Mouse (Mus musculus) MEL (cell line): ENCODE measurements around the gene Corin. TPM values are rescaled to one million over a fixed set of nuclear protein-coding genes. Genes with fewer than 3 reads are reported as not detected.

Experiments used
- DNase-seq: peaks from one replicate; pipeline ENCODE4 v3.0.0; 2011; ENCODE audit warnings: low read depth, low spot score
- H3K27ac ChIP-seq: 2 replicates; pipeline ENCODE4 v1.5.1; 2012; ENCODE audit warnings: low read depth, mild to moderate bottlenecking, control low read depth, low read length, moderate library complexity; ENCODE audit not compliant: control insufficient read depth
- H3K27me3 ChIP-seq, 2 experiments: fragments of 150-350 bp in 1 of 2; sonication (generic) in 1 of 2; 2 replicates each; pipeline ENCODE4 v1.6.1; 2012; ENCODE audit warnings: low read length in 2 of 2, mild to moderate bottlenecking in 2 of 2, improper control_type of control experiment in 1 of 2, moderate library complexity in 1 of 2; ENCODE audit not compliant: insufficient read depth in 2 of 2, control insufficient read depth in 1 of 2
- H3K36me3 ChIP-seq, 2 experiments: 2 replicates each; pipeline ENCODE4 v1.6.1; 2012 to 2014; ENCODE audit warnings: low read length in 2 of 2, improper control_type of control experiment in 1 of 2, inconsistent platforms in 1 of 2, mild to moderate bottlenecking in 1 of 2; ENCODE audit not compliant: insufficient read depth in 2 of 2, control insufficient read depth in 1 of 2
- H3K4me1 ChIP-seq, 2 experiments: fragments of 150-350 bp in 1 of 2; sonication (generic) in 1 of 2; 2 replicates each; pipeline ENCODE4 v1.6.1; 2012; ENCODE audit warnings: low read length in 2 of 2, improper control_type of control experiment in 1 of 2, mild to moderate bottlenecking in 1 of 2; ENCODE audit not compliant: insufficient read depth in 2 of 2, control insufficient read depth in 1 of 2
- H3K4me3 ChIP-seq, 2 experiments: fragments of 150-350 bp in 1 of 2; sonication (generic) in 1 of 2; 2 replicates each; pipeline ENCODE4 v1.5.1; 2012; ENCODE audit warnings: low read depth in 2 of 2, low read length in 2 of 2, mild to moderate bottlenecking in 2 of 2, moderate library complexity in 2 of 2, control low read depth in 1 of 2, improper control_type of control experiment in 1 of 2; ENCODE audit not compliant: control insufficient read depth in 1 of 2, insufficient read depth in 1 of 2
- H3K79me2 ChIP-seq: 2 replicates; pipeline ENCODE4 v1.6.1; 2012; ENCODE audit warnings: mild to moderate bottlenecking, low read length, moderate library complexity; ENCODE audit not compliant: control insufficient read depth, poor library complexity, insufficient read depth
- H3K9ac ChIP-seq: 2 replicates; pipeline ENCODE4 v1.6.1; 2012; ENCODE audit warnings: low read depth, mild to moderate bottlenecking, control low read depth, low read length, moderate library complexity; ENCODE audit not compliant: control insufficient read depth, poor library complexity, severe bottlenecking
- H3K9me3 ChIP-seq: fragments of 150-350 bp; sonication (generic); replicated peaks from 2 replicates; pipeline ENCODE4 v1.6.1; 2012; ENCODE audit warnings: mild to moderate bottlenecking, low read length, improper control_type of control experiment, moderate library complexity; ENCODE audit not compliant: insufficient read depth
- CHD1 ChIP-seq: IDR thresholded peaks from 2 replicates; pipeline ENCODE4 v1.6.1; 2012; ENCODE audit warnings: low read depth, mild to moderate bottlenecking, inconsistent platforms, low read length, improper control_type of control experiment
- CHD2 ChIP-seq: IDR thresholded peaks from 2 replicates; pipeline ENCODE4 v1.6.1; 2011; ENCODE audit warnings: low read length, improper control_type of control experiment
- CTCF ChIP-seq, 3 experiments: IDR thresholded peaks in 2 of 3; conservative IDR thresholded peaks in 1 of 3; 2 replicates each; pipeline ENCODE4 v1.5.1; 2011 to 2012; ENCODE audit warnings: low read length in 3 of 3, low read depth in 2 of 3, mild to moderate bottlenecking in 2 of 3, improper control_type of control experiment in 1 of 3, inconsistent platforms in 1 of 3, mixed read lengths in 1 of 3, moderate library complexity in 1 of 3; ENCODE audit not compliant: control insufficient read depth in 1 of 3, insufficient read depth in 1 of 3, poor library complexity in 1 of 3, severe bottlenecking in 1 of 3
- E2F4 ChIP-seq: IDR thresholded peaks from 2 replicates; pipeline ENCODE4 v1.6.1; 2011; ENCODE audit warnings: low read depth, low read length, improper control_type of control experiment, borderline replicate concordance
- ELF1 ChIP-seq: IDR thresholded peaks from 2 replicates; pipeline ENCODE4 v1.6.1; 2014; ENCODE audit warnings: low read depth, mild to moderate bottlenecking, inconsistent platforms, low read length, improper control_type of control experiment, moderate library complexity
- GABPA ChIP-seq: IDR thresholded peaks from 2 replicates; pipeline ENCODE4 v1.6.1; 2012; ENCODE audit warnings: low read depth, mild to moderate bottlenecking, inconsistent platforms, low read length, improper control_type of control experiment, moderate library complexity
- MAX ChIP-seq: IDR thresholded peaks from 2 replicates; pipeline ENCODE4 v1.6.1; 2011; ENCODE audit warnings: low read length, improper control_type of control experiment
- MAZ ChIP-seq: IDR thresholded peaks from 2 replicates; pipeline ENCODE4 v1.6.1; 2012; ENCODE audit warnings: low read depth, mild to moderate bottlenecking, inconsistent platforms, low read length, improper control_type of control experiment
- MEF2A ChIP-seq: IDR thresholded peaks from 2 replicates; pipeline ENCODE4 v1.6.1; 2014; ENCODE audit warnings: low read depth, mild to moderate bottlenecking, inconsistent platforms, low read length, improper control_type of control experiment; ENCODE audit not compliant: poor library complexity, insufficient replicate concordance, severe bottlenecking; ENCODE audit errors: extremely low read depth
- MXI1 ChIP-seq: IDR thresholded peaks from 2 replicates; pipeline ENCODE4 v1.6.1; 2011; ENCODE audit warnings: mild to moderate bottlenecking, low read depth, low read length, improper control_type of control experiment
- MYB ChIP-seq: IDR thresholded peaks from 2 replicates; pipeline ENCODE4 v1.6.1; 2011; ENCODE audit warnings: mild to moderate bottlenecking, low read depth, low read length, improper control_type of control experiment
- MYC ChIP-seq: IDR thresholded peaks from 2 replicates; pipeline ENCODE4 v1.6.1; 2011; ENCODE audit warnings: low read depth, mild to moderate bottlenecking, low read length, improper control_type of control experiment, moderate library complexity
- NELFE ChIP-seq: IDR thresholded peaks from 2 replicates; pipeline ENCODE4 v1.6.1; 2011; ENCODE audit warnings: low read depth, low read length, improper control_type of control experiment
- NRF1 ChIP-seq: IDR thresholded peaks from 2 replicates; pipeline ENCODE4 v1.6.1; 2014; ENCODE audit warnings: low read depth, mild to moderate bottlenecking, inconsistent platforms, low read length, improper control_type of control experiment, moderate library complexity; ENCODE audit not compliant: poor library complexity, insufficient read depth, severe bottlenecking
- POLR2AphosphoS5 ChIP-seq: IDR thresholded peaks from 2 replicates; pipeline ENCODE4 v1.6.1; 2012; ENCODE audit warnings: low read depth, borderline replicate concordance, mild to moderate bottlenecking, inconsistent platforms, low read length, moderate library complexity, mixed read lengths
- RAD21 ChIP-seq: IDR thresholded peaks from 2 replicates; pipeline ENCODE4 v1.6.1; 2011; ENCODE audit warnings: mild to moderate bottlenecking, low read depth, low read length, improper control_type of control experiment
- RCOR1 ChIP-seq: IDR thresholded peaks from 2 replicates; pipeline ENCODE4 v1.6.1; 2012; ENCODE audit warnings: low read depth, mild to moderate bottlenecking, inconsistent platforms, low read length, improper control_type of control experiment
- SIN3A ChIP-seq: IDR thresholded peaks from 2 replicates; pipeline ENCODE4 v1.6.1; 2012; ENCODE audit warnings: low read length, improper control_type of control experiment, inconsistent platforms
- SMC3 ChIP-seq: IDR thresholded peaks from 2 replicates; pipeline ENCODE4 v1.6.1; 2011; ENCODE audit warnings: low read depth, low read length, improper control_type of control experiment
- TAL1 ChIP-seq: IDR thresholded peaks from 2 replicates; pipeline ENCODE4 v1.6.1; 2012; ENCODE audit warnings: mild to moderate bottlenecking, inconsistent platforms, low read length, moderate library complexity, mixed read lengths
- TBP ChIP-seq: IDR thresholded peaks from 2 replicates; pipeline ENCODE4 v1.8.0; 2011; ENCODE audit warnings: low read depth, low read length, improper control_type of control experiment
- UBTF ChIP-seq: IDR thresholded peaks from 2 replicates; pipeline ENCODE4 v1.6.1; 2012; ENCODE audit warnings: low read depth, mild to moderate bottlenecking, inconsistent platforms, low read length, improper control_type of control experiment, moderate library complexity, borderline replicate concordance; ENCODE audit not compliant: insufficient read depth
- USF1 ChIP-seq: IDR thresholded peaks from 2 replicates; pipeline ENCODE4 v1.6.1; 2014; ENCODE audit warnings: low read depth, mild to moderate bottlenecking, inconsistent platforms, low read length, improper control_type of control experiment, moderate library complexity
- ZC3H11A ChIP-seq: IDR thresholded peaks from 2 replicates; pipeline ENCODE4 v1.6.1; 2012; ENCODE audit warnings: low read depth, mild to moderate bottlenecking, inconsistent platforms, low read length, improper control_type of control experiment
- ZKSCAN1 ChIP-seq: IDR thresholded peaks from 2 replicates; pipeline ENCODE4 v1.6.1; 2012; ENCODE audit warnings: low read depth, mild to moderate bottlenecking, inconsistent platforms, low read length, improper control_type of control experiment, moderate library complexity
- ZNF384 ChIP-seq: IDR thresholded peaks from 2 replicates; pipeline ENCODE4 v1.6.1; 2012; ENCODE audit warnings: low read depth, mild to moderate bottlenecking, inconsistent platforms, low read length, improper control_type of control experiment
- polyA plus RNA-seq, 2 experiments: library from polyadenylated mRNA; stranded (reverse) in 1 of 2; unstranded in 1 of 2; fragments of >175 nt in 1 of 2; fragments of >200 nt in 1 of 2; gene quantifications; 2 replicates each; pipeline versions ENCODE4 v1.2.1 to v1.2.4; 2012; ENCODE audit warnings: low replicate concordance in 2 of 2, low read depth in 1 of 2; ENCODE audit not compliant: insufficient read length in 2 of 2, insufficient read depth in 1 of 2, missing spikeins in 1 of 2
- total RNA-seq: library from RNA; depleted of rRNA; stranded (reverse); fragments of 300-350 nt; gene quantifications from 2 replicates; pipeline ENCODE4 v1.2.3, GENCODE M21; 2012; rRNA removed

Gene Corin
- not detected in 2 replicates for total RNA-seq
- not detected for polyA plus RNA-seq

DNA sequence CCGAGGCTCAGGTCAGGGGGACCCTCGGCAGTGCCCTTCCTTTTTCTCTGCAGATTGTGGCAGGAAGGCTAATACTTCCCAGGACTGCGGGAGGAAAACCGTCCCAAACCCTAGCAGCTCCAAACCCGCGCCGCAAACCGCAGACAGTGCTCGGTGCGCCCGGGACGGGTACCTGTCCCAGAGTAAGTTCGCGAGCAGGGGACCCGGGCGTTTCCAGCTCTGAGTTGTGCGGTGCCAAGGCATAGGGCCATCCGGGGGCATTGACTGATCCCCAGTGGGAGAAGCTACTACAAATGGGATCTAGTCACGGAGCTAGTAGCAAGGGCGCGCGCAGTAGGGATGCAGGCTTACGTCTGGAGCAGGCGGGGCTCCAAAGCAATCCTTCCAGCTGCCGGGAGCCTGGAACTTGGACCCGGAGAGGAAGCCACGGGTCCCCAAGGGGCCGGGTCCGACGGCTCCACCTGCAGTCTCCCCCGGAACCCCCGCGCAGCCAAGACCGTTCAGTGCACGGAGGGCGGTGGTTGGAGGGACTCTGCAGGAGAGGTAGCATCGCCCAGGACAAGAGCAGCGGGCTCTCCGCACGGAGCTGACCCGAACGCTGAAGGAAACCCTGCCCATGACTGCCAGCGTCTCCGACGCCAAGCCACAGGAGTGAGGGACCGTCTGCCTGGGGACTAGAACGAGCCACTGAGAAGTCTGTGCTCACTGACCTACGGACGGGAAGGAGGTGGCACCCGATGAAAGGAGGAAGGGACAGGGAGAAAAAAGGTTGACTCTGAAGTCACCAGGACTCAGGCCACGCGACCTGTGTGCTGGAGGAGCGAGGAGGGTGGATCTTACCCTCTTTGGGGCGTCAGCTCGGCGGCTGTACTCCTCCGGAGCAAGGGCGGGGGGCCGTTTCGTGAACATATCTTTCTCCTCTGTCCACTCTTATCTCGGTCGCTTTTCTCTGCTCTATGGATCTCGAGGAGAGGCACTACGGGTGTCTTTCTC lies at the start of gene Corin:
Gene Corin (minus strand): TSS at position 943 of the 993 bp plus-strand sequence.
- DNase-seq = no peak
- TF ChIP-seq ZC3H11A (no peak), MYC (no peak), RCOR1 (no peak), TAL1 (no peak), CHD1 (no peak), SIN3A (no peak), NRF1 (no peak), MEF2A (no peak), ELF1 (no peak), MXI1 (no peak)
- TF ChIP-seq, all 39 proteins: peak for 0
- no peaks in the 10 kb centered on the region; a peak in 1 of 4 replicates for H3K27me3 ChIP-seq
- H3K27ac ChIP-seq = no peak within 1 kb of the TSS
- H3K4me3 ChIP-seq = no peak within 1 kb of the TSS
- no peak within 1 kb of the TSS for H3K9ac ChIP-seq
- no peaks in the 10 kb centered on the region for H3K9me3 ChIP-seq
- peaks cover 0 to 2% of the 10 kb centered on the region in 2 experiments; a peak in 1 of 4 replicates for H3K4me1 ChIP-seq
- no peaks in the 10 kb centered on the region for H3K79me2 ChIP-seq
- no peaks in the 10 kb centered on the region for H3K36me3 ChIP-seq

- peaks cover 2 to 24% of the 10 kb centered on the region in 2 experiments; a peak in 3 of 4 replicates for H3K36me3 ChIP-seq
- no peak overlapping the region for H3K9ac ChIP-seq
- H3K4me1 ChIP-seq = no peaks in the 10 kb centered on the region; a peak in 1 of 4 replicates
- H3K79me2 ChIP-seq = no peaks in the 10 kb centered on the region
- H3K27me3 ChIP-seq = no peaks in the 10 kb centered on the region
- no peak overlapping the region for H3K4me3 ChIP-seq
- DNase-seq = no peak
- H3K27ac ChIP-seq = no peak overlapping the region
- TF ChIP-seq NRF1 (no peak), MYB (no peak), MAZ (no peak), ZKSCAN1 (no peak), SMC3 (no peak), MAX (no peak), E2F4 (no peak), ZC3H11A (no peak), USF1 (no peak), POLR2AphosphoS5 (no peak), NELFE (no peak), RCOR1 (no peak), GABPA (no peak), RAD21 (no peak), UBTF (no peak), TBP (no peak), TAL1 (no peak), CHD2 (no peak), ZNF384 (no peak), CTCF (IDR thresholded peaks at IDR 0.05 in 2 of 3, conservative IDR thresholded peaks at IDR 0.05 in 1 of 3; ENCODE audit: control insufficient read depth in 1 of 3, insufficient read depth in 1 of 3, low read depth in 2 of 3, low read length in 3 of 3, poor library complexity in 1 of 3, severe bottlenecking in 1 of 3) (no peak)
- no peaks in the 10 kb centered on the region for H3K9me3 ChIP-seq
Observed at GRCm38 (mm10) chr5:72551209-72551608, 46.9 kb upstream of the Corin start.
